Mouse (Mus musculus) myocyte (in vitro differentiated cells): ENCODE measurements around the gene Itpk1.

Experiments used
- CEBPB ChIP-seq: IDR thresholded peaks from 2 replicates; pipeline ENCODE4 v1.6.1; 2011; ENCODE audit warnings: mild to moderate bottlenecking, moderate library complexity; ENCODE audit not compliant: poor library complexity, insufficient read depth, severe bottlenecking
- E2F4 ChIP-seq: IDR thresholded peaks from one replicate; pipeline ENCODE4 v1.6.1; 2011; ENCODE audit warnings: mild to moderate bottlenecking, control low read depth, moderate library complexity; ENCODE audit not compliant: insufficient read depth
- MAX ChIP-seq: IDR thresholded peaks from one replicate; pipeline ENCODE4 v1.6.1; 2011; ENCODE audit warnings: low read depth, mild to moderate bottlenecking, control low read depth
- MYOD1 ChIP-seq, 3 experiments: IDR thresholded peaks; one replicate each; pipeline ENCODE4 v1.6.1; 2011; ENCODE audit warnings: control low read depth in 2 of 3, low read depth in 2 of 3, mild to moderate bottlenecking in 2 of 3, moderate library complexity in 1 of 3; ENCODE audit not compliant: insufficient read length in 2 of 3, control insufficient read depth in 1 of 3
- MYOG ChIP-seq, 3 experiments: IDR thresholded peaks; one replicate each; pipeline ENCODE4 v1.6.1; 2011; ENCODE audit warnings: control low read depth in 2 of 3, low read depth in 2 of 3, mild to moderate bottlenecking in 2 of 3; ENCODE audit not compliant: insufficient read length in 2 of 3, control insufficient read depth in 1 of 3, insufficient read depth in 1 of 3
- POLR2A ChIP-seq: IDR thresholded peaks from one replicate; pipeline ENCODE4 v1.6.1; 2011; ENCODE audit warnings: low read depth, mild to moderate bottlenecking, control low read depth, moderate library complexity; ENCODE audit not compliant: insufficient read length
- POLR2AphosphoS2 ChIP-seq: IDR thresholded peaks from one replicate; pipeline ENCODE4 v1.6.1; 2011; ENCODE audit warnings: low read depth, control low read depth; ENCODE audit not compliant: insufficient read length
- REST ChIP-seq: IDR thresholded peaks from one replicate; pipeline ENCODE4 v1.6.1; 2011; ENCODE audit warnings: mild to moderate bottlenecking, control low read depth, moderate library complexity; ENCODE audit not compliant: insufficient read depth, insufficient read length
- TCF12 ChIP-seq: IDR thresholded peaks from one replicate; pipeline ENCODE4 v1.6.1; 2011; ENCODE audit warnings: mild to moderate bottlenecking, control low read depth; ENCODE audit not compliant: poor library complexity, insufficient read depth, severe bottlenecking
- TCF3 ChIP-seq: IDR thresholded peaks from one replicate; pipeline ENCODE4 v1.6.1; 2011; ENCODE audit warnings: low read depth, control low read depth; ENCODE audit not compliant: insufficient read length
- USF1 ChIP-seq: IDR thresholded peaks from one replicate; pipeline ENCODE4 v1.6.1; 2011; ENCODE audit warnings: low read depth, mild to moderate bottlenecking, control low read depth, moderate library complexity

GRCm38 (mm10) chr12:102616843-102617519 lies 87.7 kb downstream of the Itpk1 start:
- TF ChIP-seq POLR2A (no peak), USF1 (no peak), TCF12 (no peak), TCF3 (no peak), MAX (no peak), POLR2AphosphoS2 (no peak), MYOG (IDR thresholded peaks at IDR 0.05; ENCODE audit: control insufficient read depth in 1 of 3, insufficient read depth in 1 of 3, insufficient read length in 2 of 3, low read depth in 2 of 3) (no peak), MYOD1 (IDR thresholded peaks at IDR 0.05; ENCODE audit: control insufficient read depth in 1 of 3, insufficient read length in 2 of 3, low read depth in 2 of 3) (no peak), CEBPB (no peak), REST (no peak), E2F4 (no peak)
